25 mouse cellular contexts compared by ENCODE assay signal in the genomic region with DNA sequence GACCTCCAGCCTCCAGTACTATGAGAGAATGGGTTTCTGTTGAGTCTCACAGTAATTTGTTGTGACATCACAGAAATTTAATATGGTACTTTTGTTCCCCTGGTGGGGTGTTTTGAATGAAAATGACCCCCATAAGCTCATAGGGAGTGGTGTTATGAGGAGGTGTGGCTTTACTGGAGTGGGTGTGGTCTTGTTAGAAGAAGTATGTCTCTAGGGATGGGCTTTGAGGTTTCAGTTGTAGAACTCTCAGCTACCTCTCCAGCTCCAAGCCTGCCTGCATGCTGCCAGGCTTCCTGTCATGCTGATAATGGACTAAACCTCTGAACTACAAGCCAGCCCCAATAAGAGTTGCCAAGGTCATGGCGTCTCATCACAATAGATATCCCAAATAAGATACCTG. TPM values are rescaled to one million over a fixed set of nuclear protein-coding genes. Genes with fewer than 3 reads are reported as not detected.
DNase-seq lines count a peak whose midpoint lies in the region; TF ChIP-seq lines count a peak whose summit lies in the region.
"Had no signal": no experiment of that assay in that cellular context is flagged by ENCODE, and none has a peak within 500 bp of the region (broad histone marks: within the 10 kb centered on the region; RNA-seq: fewer than 3 reads in every experiment).

No protein-coding gene starts in this region.

- H3K4me2 ChIP-seq in CH12.LX (ENCODE audit: insufficient read depth, low read depth, poor library complexity, severe bottlenecking), result no peak overlapping the region
- H3K4me2 ChIP-seq: embryonic facial prominence, embryonic 13.5 days; embryonic facial prominence, embryonic 15.5 days; forebrain, embryonic 12.5 days had no signal

- H3K9me3 ChIP-seq in CH12.LX (replicated peaks; ENCODE audit: low read length), result no peaks in the 10 kb centered on the region
- no peaks in the 10 kb centered on the region for H3K9me3 ChIP-seq in E14TG2a.4 (ENCODE audit: low read length)
- no peaks in the 10 kb centered on the region for H3K9me3 ChIP-seq in ES-E14 (ENCODE audit: control insufficient read depth, insufficient read depth, low read depth, low read length)
- H3K9me3 ChIP-seq: embryonic facial prominence, embryonic 13.5 days; embryonic facial prominence, embryonic 15.5 days; forebrain, embryonic 12.5 days had no signal

- H3K4me1 ChIP-seq in CH12.LX (ENCODE audit: control insufficient read depth in 1 of 2, insufficient read depth in 2 of 2) (peaks cover 2 to 19% of the 10 kb centered on the region in 2 experiments; a peak in 2 of 4 replicates), E14TG2a.4 (replicated peaks; ENCODE audit: low read depth, low read length) (peaks cover 84% of the 10 kb centered on the region), ES-E14 (ENCODE audit: control insufficient read depth in 2 of 2, insufficient read depth in 2 of 2, low read length in 2 of 2, poor library complexity in 1 of 2) (peaks cover 5 to 6% of the 10 kb centered on the region in 2 experiments)
- H3K4me1 ChIP-seq: forebrain, embryonic 12.5 days had no signal

- TF ChIP-seq EP300 in CH12.LX (IDR thresholded peaks at IDR 0.05; ENCODE audit: low read length), result no peak

- H3K9ac ChIP-seq in CH12.LX (ENCODE audit: insufficient read depth, low read depth) (no peak overlapping the region), ES-E14 (ENCODE audit: insufficient read depth, low read depth, low read length, poor library complexity, severe bottlenecking) (no peak overlapping the region)
- H3K9ac ChIP-seq: embryonic facial prominence, embryonic 13.5 days; embryonic facial prominence, embryonic 15.5 days; forebrain, embryonic 12.5 days had no signal

- H3K27me3 ChIP-seq in CH12.LX (replicated peaks) (no peaks in the 10 kb centered on the region), E14TG2a.4 (ENCODE audit: insufficient read depth, low read length) (no peaks in the 10 kb centered on the region)
- H3K27me3 ChIP-seq: embryonic facial prominence, embryonic 13.5 days; embryonic facial prominence, embryonic 15.5 days had no signal

- DNase-seq in CH12.LX (ENCODE audit: extremely low read depth), result peak; percentile 39
- no peak for DNase-seq in ES-E14 (ENCODE audit: low read depth, low spot score)
- DNase-seq in ZHBTc4 (ENCODE audit: low read depth, low spot score), result peak; percentile 71
- DNase-seq in lung, postnatal 25 days (ENCODE audit: low spot score), result no peak
- DNase-seq in c-Kit-positive CD71-positive TER-119-positive erythroid progenitor cells, embryonic 14.5 days (ENCODE audit: low spot score), result no peak
- DNase-seq in cerebellum, adult 9-10 months, result no peak
- DNase-seq: adrenal gland, adult 2 months; adrenal gland, postnatal 10 days; adrenal gland, postnatal 25 days; cerebellum, adult 11-12 months; cerebellum, adult 2 months; cerebellum, adult 9-11 months; cerebellum, postnatal 14 days; cerebellum, postnatal 36 days; embryo, embryonic 11 days had no signal

- H3K36me3 ChIP-seq in CH12.LX (replicated peaks in 1 of 2; ENCODE audit: control insufficient read depth in 1 of 2, insufficient read depth in 1 of 2, low read length in 1 of 2) (no peaks in the 10 kb centered on the region), E14TG2a.4 (ENCODE audit: insufficient read depth, low read length) (no peaks in the 10 kb centered on the region), ES-E14 (ENCODE audit: control insufficient read depth, insufficient read depth, low read length, poor library complexity, severe bottlenecking) (no peaks in the 10 kb centered on the region)
- H3K36me3 ChIP-seq: embryonic facial prominence, embryonic 13.5 days; embryonic facial prominence, embryonic 15.5 days; forebrain, embryonic 10.5 days; forebrain, embryonic 12.5 days had no signal

- H3K79me2 ChIP-seq in CH12.LX (replicated peaks; ENCODE audit: control insufficient read depth, extremely low read depth, insufficient read depth, poor library complexity, severe bottlenecking), result no peaks in the 10 kb centered on the region

- H3K4me3 ChIP-seq in CH12.LX (replicated peaks in 1 of 3; ENCODE audit: low read depth in 2 of 3, low read length in 2 of 3, poor library complexity in 1 of 3) (no peak overlapping the region), E14TG2a.4 (replicated peaks; ENCODE audit: low read length) (0 out of 2 replicates have a peak overlapping the region, but pooled peaks have one; percentile 4), ES-E14 (ENCODE audit: insufficient read depth in 1 of 2, low read depth in 1 of 2, low read length in 2 of 2, poor library complexity in 1 of 2, severe bottlenecking in 1 of 2) (no peak overlapping the region)
- H3K4me3 ChIP-seq: embryonic facial prominence, embryonic 13.5 days; embryonic facial prominence, embryonic 15.5 days; erythroblast, embryonic 14.5 days; forebrain, embryonic 10.5 days; forebrain, embryonic 12.5 days had no signal

- dilution Hi-C loops in CH12.LX (cut with MboI; ENCODE audit: extremely low pct_ligation_motif_present, extremely low pct_unique_long_range_greater_than_20kb, low sequenced_read_pairs), result no loop called here

- no peak for TF ChIP-seq POLR2A in CH12.LX (IDR thresholded peaks at IDR 0.05; ENCODE audit: low read depth, low read length)

- TF ChIP-seq CTCF in CH12.LX (conservative IDR thresholded peaks at IDR 0.05 in 1 of 2, IDR thresholded peaks at IDR 0.05 in 1 of 2; ENCODE audit: low read depth in 2 of 2, low read length in 2 of 2) (no peak), E14TG2a.4 (conservative IDR thresholded peaks at IDR 0.05; ENCODE audit: low read length) (no peak)

- no peak for TF ChIP-seq RAD21 in CH12.LX (IDR thresholded peaks at IDR 0.05; ENCODE audit: low read depth, low read length)

- H3K27ac ChIP-seq in CH12.LX (ENCODE audit: insufficient read depth, low read depth) (no peak overlapping the region), ES-E14 (ENCODE audit: insufficient read depth, low read depth, low read length, poor library complexity, severe bottlenecking) (peak overlapping the region; percentile 4; the same call in 1 of the 2 replicates)
- H3K27ac ChIP-seq: embryonic facial prominence, embryonic 13.5 days; embryonic facial prominence, embryonic 15.5 days; forebrain, embryonic 10.5 days; forebrain, embryonic 12.5 days had no signal

- in situ Hi-C loops in CH12.LX (cut with MboI; ENCODE audit: low pct_ligation_motif_present, low pct_unique_long_range_greater_than_20kb, low sequenced_read_pairs), result loop anchor here (5.0 kb wide), 1 partner anchor 92 kb away; no protein-coding TSS in a partner anchor
- in situ Hi-C loops in ES-E14 (cut with MboI; ENCODE audit: low sequenced_read_pairs in 2 of 2, unreplicated experiment in 2 of 2), result no loop called here

TF ChIP-seq in CH12.LX, 34 proteins besides CTCF, POLR2A, EP300 and RAD21 (continues in another document):
- no peak for TF ChIP-seq USF1 (IDR thresholded peaks at IDR 0.05; ENCODE audit: low read depth, low read length)
- TF ChIP-seq MAZ (IDR thresholded peaks at IDR 0.05; ENCODE audit: low read depth, low read length), result no peak
- no peak for TF ChIP-seq PAX5 (IDR thresholded peaks at IDR 0.05; ENCODE audit: low read length)
- TF ChIP-seq ZNF384 (IDR thresholded peaks at IDR 0.05; ENCODE audit: low read depth, low read length), result no peak
- TF ChIP-seq TCF12 (IDR thresholded peaks at IDR 0.05; ENCODE audit: low read depth, low read length), result no peak
- TF ChIP-seq MEF2A (IDR thresholded peaks at IDR 0.05; ENCODE audit: borderline replicate concordance, low read depth, low read length), result no peak
- no peak for TF ChIP-seq NELFE (IDR thresholded peaks at IDR 0.05; ENCODE audit: low read depth, low read length)
- TF ChIP-seq MYC (IDR thresholded peaks at IDR 0.05; ENCODE audit: low read depth, low read length), result no peak
- TF ChIP-seq KAT2A (IDR thresholded peaks at IDR 0.05; ENCODE audit: insufficient replicate concordance, low read length), result no peak
- TF ChIP-seq RCOR1 (conservative IDR thresholded peaks at IDR 0.05; ENCODE audit: low read depth, low read length), result no peak
- TF ChIP-seq ZC3H11A (IDR thresholded peaks at IDR 0.05; ENCODE audit: low read depth, low read length), result no peak
- TF ChIP-seq MAFK (IDR thresholded peaks at IDR 0.05; ENCODE audit: insufficient replicate concordance, low read length), result no peak
- TF ChIP-seq CHD1 (IDR thresholded peaks at IDR 0.05; ENCODE audit: low read depth, low read length), result no peak
- no peak for TF ChIP-seq MXI1 (IDR thresholded peaks at IDR 0.05; ENCODE audit: low read depth, low read length)

TF ChIP-seq in ES-E14, 5 proteins besides CTCF, POLR2A, EP300 and RAD21:
- TF ChIP-seq ZNF384 (IDR thresholded peaks at IDR 0.05; ENCODE audit: low read depth, low read length), result no peak
- no peak for TF ChIP-seq HCFC1 (IDR thresholded peaks at IDR 0.05; ENCODE audit: borderline replicate concordance, insufficient read depth, low read length)
- no peak for TF ChIP-seq CHD2 (IDR thresholded peaks at IDR 0.05; ENCODE audit: low read depth, low read length)
- no peak for TF ChIP-seq MAFK (IDR thresholded peaks at IDR 0.05; ENCODE audit: insufficient read depth, low read depth, low read length)
- TF ChIP-seq ZC3H11A (IDR thresholded peaks at IDR 0.05; ENCODE audit: borderline replicate concordance, low read depth, low read length), result no peak
TF ChIP-seq in ES-E14: peak in this region for 0.

RNA-seq across cellular contexts. Expression of gene Cep55, which starts 5.1 kb away (rescaled TPM):
- 29.6 and 33.0 TPM in 2 replicates for total RNA-seq in CH12.LX (2012; rRNA removed)
- total RNA-seq in CH12.LX (2014; rRNA removed), result 76.2 and 90.8 TPM in 2 replicates
- 64.2 and 70.4 TPM in 2 replicates for polyA plus RNA-seq in CH12.LX (2012; ENCODE audit: insufficient read length, low read depth)
- 43.5 and 51.1 TPM in 2 replicates for total RNA-seq in ES-E14 (2012; rRNA removed)
- polyA plus RNA-seq: erythroblast, embryonic 14.5 days had no signal

RNA-seq across cellular contexts. Expression of gene Myof, which starts 6.3 kb away (rescaled TPM):
- total RNA-seq in CH12.LX (2012; rRNA removed) (0.29 and 0.30 TPM in 2 replicates), CH12.LX (2014; rRNA removed) (0.49 and 0.59 TPM in 2 replicates), ES-E14 (2012; rRNA removed) (29.8 and 44.3 TPM in 2 replicates)
- polyA plus RNA-seq in CH12.LX (2012; ENCODE audit: insufficient read length, low read depth), result 3.9 and 4.1 TPM in 2 replicates
- polyA plus RNA-seq: erythroblast, embryonic 14.5 days had no signal

RNA-seq across cellular contexts. Expression of gene Ffar4, which starts 47.2 kb away (rescaled TPM):
- total RNA-seq in CH12.LX (2012; rRNA removed), result not detected in 2 replicates
- total RNA-seq in CH12.LX (2014; rRNA removed), result not detected in 2 replicates
- not detected in 2 replicates for polyA plus RNA-seq in CH12.LX (2012; ENCODE audit: insufficient read length, low read depth)
- 0.22 and 0.90 TPM in 2 replicates for total RNA-seq in ES-E14 (2012; rRNA removed)
- total RNA-seq: MEL had no signal
- polyA plus RNA-seq: C2C12; cerebellum, adult 2 months; embryonic facial prominence, embryonic 11.5 days; embryonic facial prominence, embryonic 13.5 days; erythroblast, embryonic 14.5 days; forebrain, embryonic 10.5 days; forebrain, embryonic 12.5 days; forebrain, embryonic 16.5 days had no signal

Comparison
In these comparisons a context has a peak if more than half of its experiments do, and no peak if none do; other contexts are left out.
1. DNase-seq: peak in CH12.LX (single experiment) and ZHBTc4 (single experiment); none in ES-E14 (single experiment), lung, postnatal 25 days (single experiment), c-Kit-positive CD71-positive TER-119-positive erythroid progenitor cells, embryonic 14.5 days (single experiment) and cerebellum, adult 9-10 months (single experiment).
2. RNA of gene Myof, which starts 6.3 kb away (total RNA-seq): 29.8 to 44.3 TPM in ES-E14; 0.29 to 0.59 TPM in CH12.LX; every median in the first group is over 10 times any median in the second.